Mouse (Mus musculus): ENCODE measurements around the gene Cav1. TPM values are rescaled to one million over a fixed set of nuclear protein-coding genes. Genes with fewer than 3 reads are reported as not detected.

The Cav1 gene
- total RNA-seq, 2 experiments from 2014 or later, result 376 to 427 TPM

- no peak for DNase-seq (ENCODE audit: low spot score in 2 of 2)
These were observed 10.4 kb downstream of the Cav1 start for GRCm38 (mm10) chr6:17316294-17317166.

GRCm38 (mm10) chr6:17317167-17317524, 11.0 kb downstream of the Cav1 start:
- no peak for DNase-seq (ENCODE audit: low spot score in 2 of 2)

- DNase-seq (ENCODE audit: low spot score in 2 of 2), result no peak
These were observed 11.8 kb downstream of the Cav1 start for GRCm38 (mm10) chr6:17317944-17318343.

GRCm38 (mm10) chr6:17321976-17322375, 15.8 kb downstream of the Cav1 start:
- DNase-seq (ENCODE audit: low spot score in 2 of 2), result no peak

GRCm38 (mm10) chr6:17327216-17327615, 21.1 kb downstream of the Cav1 start:
- no peak for DNase-seq (ENCODE audit: low spot score in 2 of 2)

GRCm38 (mm10) chr6:17329801-17330200, 23.7 kb downstream of the Cav1 start:
- no peak for DNase-seq (ENCODE audit: low spot score in 2 of 2)

- DNase-seq (ENCODE audit: low spot score in 2 of 2), result no peak
These were observed 31.6 kb downstream of the Cav1 start for GRCm38 (mm10) chr6:17337724-17338123.

GRCm38 (mm10) chr6:17340406-17340805, 34.3 kb downstream of the Cav1 start:
- no peak for DNase-seq (ENCODE audit: low spot score in 2 of 2)

- DNase-seq (ENCODE audit: low spot score in 2 of 2), result no peak
These were observed 41.9 kb downstream of the Cav1 start for GRCm38 (mm10) chr6:17348011-17348410.

- DNase-seq (ENCODE audit: low spot score in 2 of 2), result no peak
These were observed 44.7 kb downstream of the Cav1 start for GRCm38 (mm10) chr6:17350803-17351202.

- peak in 1 of 2 experiments; percentile 16 for DNase-seq (ENCODE audit: low spot score in 2 of 2)
These were observed 53.0 kb downstream of the Cav1 start for GRCm38 (mm10) chr6:17358896-17359690.

GRCm38 (mm10) chr6:17362771-17363170, 56.6 kb downstream of the Cav1 start:
- no peak for DNase-seq (ENCODE audit: low spot score in 2 of 2)

- no peak for DNase-seq (ENCODE audit: low spot score in 2 of 2)
These were observed 57.5 kb downstream of the Cav1 start for GRCm38 (mm10) chr6:17363446-17364179.

GRCm38 (mm10) chr6:17374326-17374725, 68.2 kb downstream of the Cav1 start:
- DNase-seq (ENCODE audit: low spot score in 2 of 2), result no peak

GRCm38 (mm10) chr6:17377371-17377770, 71.2 kb downstream of the Cav1 start:
- DNase-seq (ENCODE audit: low spot score in 2 of 2), result no peak

GRCm38 (mm10) chr6:17380102-17380501, 74.0 kb downstream of the Cav1 start:
- DNase-seq (ENCODE audit: low spot score in 2 of 2), result no peak

- DNase-seq (ENCODE audit: low spot score in 2 of 2), result no peak
These were observed 75.6 kb downstream of the Cav1 start for GRCm38 (mm10) chr6:17381690-17382089.

- DNase-seq (ENCODE audit: low spot score in 2 of 2), result no peak
These were observed 79.4 kb downstream of the Cav1 start for GRCm38 (mm10) chr6:17385531-17385930.

GRCm38 (mm10) chr6:17387991-17388710, 82.0 kb downstream of the Cav1 start:
- DNase-seq (ENCODE audit: low spot score in 2 of 2), result no peak
